Mouse (Mus musculus) G1E (cell line): ENCODE data around the gene Krtap28-13. TPM values are rescaled to one million over a fixed set of nuclear protein-coding genes. Genes with fewer than 3 reads are reported as not detected.

Experiments
- ATAC-seq: 2 replicates; pipeline ENCODE4 v1.8.0; 2016; ENCODE audit warnings: mild to moderate bottlenecking; ENCODE audit not compliant: insufficient number of reproducible peaks, poor library complexity, low FRiP score, severe bottlenecking; ENCODE audit errors: extremely low read depth
- DNase-seq: peaks from one replicate; pipeline ENCODE4 v3.0.0; 2012; ENCODE audit warnings: low spot score
- H3K27me3 ChIP-seq: 2 replicates; pipeline ENCODE4 v1.6.1; 2012; ENCODE audit warnings: mild to moderate bottlenecking, low read length, inconsistent platforms; ENCODE audit not compliant: insufficient read depth
- H3K36me3 ChIP-seq: replicated peaks from 2 replicates; pipeline ENCODE3; 2012; ENCODE audit warnings: mild to moderate bottlenecking, inconsistent platforms
- H3K4me1 ChIP-seq: 2 replicates; pipeline ENCODE4 v1.6.1; 2012; ENCODE audit warnings: low read depth, low read length, inconsistent platforms, mixed read lengths; ENCODE audit not compliant: insufficient read depth
- H3K4me3 ChIP-seq: 2 replicates; pipeline ENCODE4 v1.5.1; 2012; ENCODE audit warnings: low read depth, mild to moderate bottlenecking, inconsistent platforms, low read length, moderate library complexity, mixed read lengths
- H3K9me3 ChIP-seq: replicated peaks from 2 replicates; pipeline ENCODE4 v1.6.1; 2012; ENCODE audit warnings: inconsistent platforms
- CTCF ChIP-seq: IDR thresholded peaks from 2 replicates; pipeline ENCODE4 v1.5.1; 2012; ENCODE audit warnings: low read depth, low read length, inconsistent platforms, mixed read lengths
- GATA1 ChIP-seq: IDR thresholded peaks from 2 replicates; pipeline ENCODE4 v1.6.1; 2012; ENCODE audit warnings: borderline replicate concordance, low read length, inconsistent platforms, mixed read lengths
- GATA2 ChIP-seq: IDR thresholded peaks from 2 replicates; pipeline ENCODE4 v1.6.1; 2012; ENCODE audit warnings: low read depth, low read length, inconsistent platforms, borderline replicate concordance
- POLR2AphosphoS5 ChIP-seq: IDR thresholded peaks from 2 replicates; pipeline ENCODE4 v1.6.1; 2012; ENCODE audit warnings: low read depth, low read length, inconsistent platforms; ENCODE audit not compliant: insufficient replicate concordance
- TAL1 ChIP-seq: conservative IDR thresholded peaks from 2 replicates; pipeline ENCODE4 v1.6.1; 2012; ENCODE audit warnings: low read depth, low read length, inconsistent platforms, mixed read lengths
- polyA plus RNA-seq: library from polyadenylated mRNA; stranded (reverse); fragments of >175 nt; gene quantifications from 2 replicates; pipeline ENCODE4 v1.2.3, GENCODE M21; 2012
- total RNA-seq, 2 experiments: library from RNA; stranded (forward) in 1 of 2; stranded (reverse) in 1 of 2; fragments of 200-1000 nt in 1 of 2; fragments of >200 nt in 1 of 2; fragmentation: Nextera tagmentation in 1 of 2; gene quantifications; 2 replicates each; pipeline ENCODE4 v1.2.3; 2014 to 2017

Krtap28-13 gene
- total and polyA plus RNA-seq, 3 experiments: 0.33 TPM; not detected in 2

GRCm38 (mm10) chr1:83077016-83077415, 16.3 kb downstream of the Krtap28-13 start:
- TF ChIP-seq POLR2AphosphoS5 (no peak), GATA1 (no peak), GATA2 (no peak), CTCF (no peak), TAL1 (no peak)
- no peak for ATAC-seq

DNA sequence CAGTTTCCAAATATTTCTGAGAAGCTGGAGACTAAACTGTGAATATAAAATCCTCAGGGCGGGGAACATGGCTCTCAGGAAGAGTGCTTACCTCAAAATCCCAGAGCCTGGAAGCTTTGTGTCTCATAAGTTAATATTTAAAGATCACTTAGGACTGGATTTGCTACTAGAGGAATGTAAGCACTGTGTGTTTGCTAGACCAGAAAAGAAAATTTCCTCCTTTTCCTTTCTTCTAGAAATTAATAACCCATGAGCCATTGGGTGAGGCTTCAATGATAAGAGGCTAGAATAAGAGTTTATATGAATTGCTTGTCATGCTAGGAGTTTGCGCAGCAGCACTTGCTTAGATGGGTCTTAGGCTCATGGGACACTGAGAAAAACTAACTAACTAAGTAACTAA, 24.1 kb downstream of the Krtap28-13 start:
- Histone ChIP-seq H3K4me1 (no peaks in the 10 kb centered on the region), H3K9me3 (no peaks in the 10 kb centered on the region), H3K4me3 (no peak overlapping the region), H3K36me3 (no peaks in the 10 kb centered on the region), H3K27me3 (no peaks in the 10 kb centered on the region)
- ATAC-seq: no peak
- TF ChIP-seq GATA2 (no peak), CTCF (no peak), TAL1 (no peak), GATA1 (no peak), POLR2AphosphoS5 (no peak)
- DNase-seq: no peak

More at GRCm38 (mm10) chr1:83077016-83077415, 16.3 kb downstream of the Krtap28-13 start:
- no peak for DNase-seq
- no peak overlapping the region for H3K4me3 ChIP-seq
- H3K4me1 ChIP-seq: no peaks in the 10 kb centered on the region
- H3K27me3 ChIP-seq: peaks cover 2% of the 10 kb centered on the region
- H3K9me3 ChIP-seq: no peaks in the 10 kb centered on the region
- H3K36me3 ChIP-seq: no peaks in the 10 kb centered on the region

DNA sequence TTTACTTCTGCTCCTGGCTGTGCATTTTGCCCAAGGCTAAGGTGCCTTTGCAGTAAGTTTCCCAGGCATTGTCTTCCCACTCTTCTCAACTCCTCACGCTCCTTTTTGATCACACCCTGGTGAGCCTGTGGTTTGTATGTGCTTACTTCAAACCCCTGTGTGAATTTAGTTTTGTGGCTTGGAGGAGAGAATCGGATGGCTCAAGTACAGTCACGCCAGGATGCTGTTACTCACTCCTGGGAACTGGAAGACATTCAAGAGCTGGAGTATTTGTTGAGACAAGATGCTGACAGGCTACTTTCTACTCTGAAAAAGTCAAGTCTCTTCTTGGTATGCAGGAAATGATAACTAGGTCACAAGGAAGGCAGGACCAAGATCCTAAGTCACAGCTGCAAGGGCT, 30.5 kb downstream of the Krtap28-13 start:
- no peaks in the 10 kb centered on the region for H3K4me1 ChIP-seq
- H3K4me3 ChIP-seq: no peak overlapping the region
- H3K36me3 ChIP-seq: no peaks in the 10 kb centered on the region
- TF ChIP-seq POLR2AphosphoS5 (no peak), CTCF (no peak)
- no peaks in the 10 kb centered on the region for H3K9me3 ChIP-seq
- no peak for ATAC-seq
- no peak for DNase-seq
- H3K27me3 ChIP-seq: no peaks in the 10 kb centered on the region

GRCm38 (mm10) chr1:83096935-83097334, 36.2 kb downstream of the Krtap28-13 start:
- TF ChIP-seq CTCF (no peak), GATA1 (no peak)
- H3K9me3 ChIP-seq: no peaks in the 10 kb centered on the region
- DNase-seq (no peak), ATAC-seq (no peak)
- H3K27me3 ChIP-seq: no peaks in the 10 kb centered on the region; the same call in 1 of the 2 replicates
- H3K4me3 ChIP-seq: no peak overlapping the region
- H3K4me1 ChIP-seq: no peaks in the 10 kb centered on the region
- H3K36me3 ChIP-seq: no peaks in the 10 kb centered on the region

DNA sequence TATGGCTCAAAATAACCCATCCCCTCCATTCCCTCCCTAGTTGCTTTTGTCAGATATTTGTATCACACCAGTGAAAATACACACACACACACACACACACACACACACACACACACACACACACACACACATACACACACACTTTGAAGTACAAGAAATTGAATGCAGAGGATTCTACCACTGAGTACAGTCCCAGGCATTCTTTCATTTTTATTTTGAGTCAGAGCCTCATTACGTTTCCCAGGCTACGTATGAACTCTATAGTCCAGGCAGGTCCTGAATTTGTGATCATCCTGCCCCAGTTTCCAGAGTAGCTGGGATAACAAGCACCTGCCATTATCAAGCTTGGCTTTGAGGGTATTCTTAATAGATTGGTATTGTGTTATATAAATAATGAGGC, 38.4 kb downstream of the Krtap28-13 start:
- DNase-seq: no peak
- Histone ChIP-seq H3K27me3 (no peaks in the 10 kb centered on the region; the same call in 1 of the 2 replicates), H3K4me1 (no peaks in the 10 kb centered on the region), H3K9me3 (no peaks in the 10 kb centered on the region), H3K4me3 (no peak overlapping the region), H3K36me3 (no peaks in the 10 kb centered on the region)
- ATAC-seq: no peak
- TF ChIP-seq CTCF (no peak), GATA1 (no peak), POLR2AphosphoS5 (no peak), TAL1 (no peak), GATA2 (no peak)

DNA sequence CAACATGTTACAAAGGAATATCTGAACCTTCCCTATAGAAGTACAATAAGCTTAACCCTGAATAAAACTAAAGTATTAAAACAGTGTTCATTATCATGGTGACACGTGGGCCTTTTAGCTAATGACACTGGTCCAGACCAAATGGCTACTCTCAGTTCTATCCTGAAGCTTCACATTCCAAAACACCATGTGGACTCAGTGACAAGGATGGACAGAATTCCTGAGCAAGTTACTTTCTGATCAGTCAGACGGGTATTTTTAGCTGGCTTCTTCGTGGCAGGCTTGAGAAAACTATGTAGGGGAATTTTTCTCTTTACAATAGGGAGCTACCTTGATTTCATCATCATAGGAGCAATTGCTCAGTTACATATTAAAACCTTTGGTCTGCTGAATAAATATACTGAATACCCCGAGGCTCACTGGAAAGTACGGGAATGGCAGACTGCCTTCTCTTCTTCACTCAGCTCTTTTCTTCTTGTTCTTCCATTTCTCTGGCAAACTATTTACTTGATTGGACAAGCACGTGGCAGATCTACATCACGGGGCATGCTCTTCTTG, 38.9 kb downstream of the Krtap28-13 start:
- TF ChIP-seq POLR2AphosphoS5: no peak
- TF ChIP-seq CTCF: no peak
- no peak for TF ChIP-seq GATA2
- no peak for TF ChIP-seq GATA1
- no peak for TF ChIP-seq TAL1
- ATAC-seq (no peak), DNase-seq (no peak)
- Histone ChIP-seq H3K36me3 (no peaks in the 10 kb centered on the region), H3K9me3 (no peaks in the 10 kb centered on the region), H3K4me1 (no peaks in the 10 kb centered on the region), H3K4me3 (no peak overlapping the region), H3K27me3 (no peaks in the 10 kb centered on the region; the same call in 1 of the 2 replicates)

DNA sequence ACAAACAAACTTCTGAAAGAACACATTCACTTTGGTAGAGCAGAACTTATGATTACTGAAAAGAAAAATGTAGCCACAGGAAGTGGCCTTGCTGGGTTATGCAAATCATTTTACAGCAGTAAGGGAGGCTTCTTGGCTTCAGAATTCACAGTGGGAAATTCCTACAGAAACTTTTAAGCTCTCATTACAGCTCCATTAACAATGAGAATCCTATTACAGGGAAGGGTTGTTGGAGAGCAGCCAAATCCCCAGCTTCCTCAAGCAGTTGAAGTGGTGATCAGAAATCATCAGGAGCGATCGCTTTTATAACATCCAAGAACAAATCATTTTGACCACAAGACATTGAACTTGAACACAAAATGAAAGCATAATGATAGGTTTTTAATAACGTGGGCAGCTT, 41.2 kb downstream of the Krtap28-13 start:
- Histone ChIP-seq H3K4me1 (no peaks in the 10 kb centered on the region), H3K4me3 (no peak overlapping the region), H3K27me3 (no peaks in the 10 kb centered on the region; the same call in 1 of the 2 replicates), H3K9me3 (no peaks in the 10 kb centered on the region), H3K36me3 (no peaks in the 10 kb centered on the region)
- DNase-seq: no peak
- no peak for ATAC-seq
- no peak for TF ChIP-seq CTCF
- no peak for TF ChIP-seq GATA1
- no peak for TF ChIP-seq TAL1
- no peak for TF ChIP-seq POLR2AphosphoS5
- TF ChIP-seq GATA2: no peak
